Mouse (Mus musculus): ENCODE results near the gene Trpv4.
A peak's percentile ranks its signal among the peaks of the same experiment; 100 is the strongest.

Gene Trpv4

GRCm38 (mm10) chr5:114667228-114667856, 9.1 kb upstream of the Trpv4 start:
- peak; percentile 97 for DNase-seq

GRCm38 (mm10) chr5:114666659-114667058, 8.4 kb upstream of the Trpv4 start:
- DNase-seq, result no peak

GRCm38 (mm10) chr5:114664750-114665149, 6.5 kb upstream of the Trpv4 start:
- no peak for DNase-seq

DNA sequence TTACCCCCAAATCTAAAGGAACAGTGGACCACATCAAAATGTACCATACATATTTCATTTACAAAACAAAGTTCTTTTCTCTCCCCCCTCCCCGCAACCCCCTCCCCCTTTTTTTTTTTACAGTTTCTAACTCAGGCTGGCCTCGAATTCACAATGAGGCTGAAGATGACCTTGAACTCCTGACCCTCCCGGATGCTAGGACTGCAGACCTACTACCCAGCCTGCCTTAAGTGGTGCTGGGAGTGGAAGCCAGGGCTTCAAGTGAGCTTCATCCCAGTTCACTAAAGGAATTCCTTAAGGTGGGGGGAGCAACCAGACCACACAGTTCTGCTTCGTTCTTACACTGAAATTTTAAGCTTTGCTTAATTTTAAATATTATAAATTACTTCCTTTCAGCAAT, 5.9 kb upstream of the Trpv4 start:
- no peak for DNase-seq

DNA sequence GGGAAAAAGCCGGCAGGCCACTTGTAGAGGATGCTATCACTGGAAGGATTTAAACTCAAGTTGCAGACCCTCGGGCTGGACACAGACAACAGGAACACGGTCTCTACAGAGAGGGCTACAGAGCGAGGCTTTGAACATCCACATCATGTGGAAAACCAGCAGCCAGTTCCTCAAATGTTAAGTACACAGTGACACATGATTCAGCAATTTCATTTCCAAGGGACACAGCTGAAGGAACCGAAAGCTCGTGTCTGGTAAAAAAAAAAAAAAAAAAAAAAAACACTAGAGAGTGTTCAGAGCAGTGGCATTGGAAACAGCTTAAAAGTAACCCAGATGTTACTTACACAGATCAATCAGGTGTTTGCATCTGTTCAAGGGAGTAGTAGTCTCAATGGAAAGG, 2.8 kb upstream of the Trpv4 start:
- no peak for DNase-seq

GRCm38 (mm10) chr5:114657426-114657825, 795 bp downstream of the Trpv4 start:
- DNase-seq, result no peak

DNA sequence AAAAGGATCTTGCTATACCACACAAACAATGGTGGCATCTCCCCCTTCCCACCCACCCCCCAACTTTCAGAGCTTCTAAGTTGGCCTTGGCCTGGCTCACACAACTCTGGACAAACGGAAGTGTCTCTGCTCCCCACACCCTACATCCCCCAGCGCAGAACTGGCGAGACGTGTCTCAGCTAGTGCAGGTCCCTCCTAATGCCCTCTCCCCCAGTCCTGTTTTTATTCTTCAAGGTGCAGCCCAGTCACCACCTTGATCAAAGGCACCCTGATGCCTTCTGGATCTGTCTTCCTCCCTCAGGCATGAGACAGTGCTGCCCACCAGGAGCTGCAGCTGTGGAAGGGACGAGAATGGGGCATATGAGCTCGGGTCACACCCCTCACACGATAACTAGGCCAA, 1.9 kb downstream of the Trpv4 start:
- DNase-seq, result no peak

DNA sequence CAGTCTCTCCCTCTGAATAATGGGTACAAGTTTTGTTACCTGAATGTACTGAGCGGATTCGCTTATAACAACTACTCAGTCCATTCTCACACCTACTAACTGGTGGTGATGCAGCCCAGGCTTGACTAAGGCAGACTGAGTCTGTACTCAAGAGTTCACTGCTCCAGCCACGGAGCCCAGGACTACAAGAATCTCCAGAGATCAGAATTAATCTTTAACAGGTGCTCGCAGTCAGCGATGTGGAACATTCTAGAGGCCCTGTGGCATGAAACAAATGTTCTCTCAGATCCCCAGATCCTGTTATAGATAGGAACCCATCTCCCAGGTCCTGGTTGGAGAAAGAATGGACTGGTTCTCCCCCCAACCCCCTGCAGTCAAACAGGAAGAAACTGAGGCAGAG, 2.5 kb downstream of the Trpv4 start:
- DNase-seq, result no peak

DNA sequence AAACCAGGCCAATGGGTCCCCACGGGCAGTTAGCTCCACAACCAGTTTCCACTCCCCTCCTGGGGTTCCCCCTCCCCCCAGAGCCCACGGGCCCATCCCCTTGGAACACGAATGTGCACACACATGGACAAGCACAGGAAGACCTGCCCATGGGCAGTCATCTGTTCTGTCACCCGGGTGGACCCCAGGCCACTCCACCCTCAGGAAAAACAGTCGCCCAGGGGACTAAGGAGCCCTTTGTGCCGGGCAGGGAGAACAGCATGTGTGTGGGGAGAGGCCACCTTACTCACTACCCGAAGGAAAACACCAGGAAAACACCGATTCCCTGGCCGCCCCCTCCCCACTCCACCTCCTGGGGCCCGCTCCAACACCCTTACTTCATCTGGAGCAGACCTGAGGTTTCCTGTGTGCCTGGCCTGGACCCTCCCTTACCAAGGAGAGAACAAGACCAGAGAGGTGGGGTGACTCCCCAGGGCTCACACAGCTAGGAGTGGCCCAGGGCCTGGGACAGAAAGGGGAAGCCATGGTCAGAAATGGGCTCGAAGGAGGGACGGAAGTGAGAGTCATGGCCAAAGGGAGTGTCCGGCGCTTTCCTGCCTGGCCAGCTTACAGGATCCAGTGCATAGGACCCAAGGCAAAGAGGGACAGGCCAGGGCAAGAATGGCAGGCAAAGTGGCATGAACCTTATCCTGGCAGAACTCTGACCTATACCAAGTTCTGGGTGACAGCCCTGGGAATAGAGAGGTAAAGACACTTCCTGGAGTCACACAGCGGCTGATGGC, 4.4 kb downstream of the Trpv4 start:
- DNase-seq, result no peak

GRCm38 (mm10) chr5:114651449-114651848, 6.8 kb downstream of the Trpv4 start:
- DNase-seq, result no peak

GRCm38 (mm10) chr5:114651002-114651401, 7.2 kb downstream of the Trpv4 start:
- no peak for DNase-seq

DNA sequence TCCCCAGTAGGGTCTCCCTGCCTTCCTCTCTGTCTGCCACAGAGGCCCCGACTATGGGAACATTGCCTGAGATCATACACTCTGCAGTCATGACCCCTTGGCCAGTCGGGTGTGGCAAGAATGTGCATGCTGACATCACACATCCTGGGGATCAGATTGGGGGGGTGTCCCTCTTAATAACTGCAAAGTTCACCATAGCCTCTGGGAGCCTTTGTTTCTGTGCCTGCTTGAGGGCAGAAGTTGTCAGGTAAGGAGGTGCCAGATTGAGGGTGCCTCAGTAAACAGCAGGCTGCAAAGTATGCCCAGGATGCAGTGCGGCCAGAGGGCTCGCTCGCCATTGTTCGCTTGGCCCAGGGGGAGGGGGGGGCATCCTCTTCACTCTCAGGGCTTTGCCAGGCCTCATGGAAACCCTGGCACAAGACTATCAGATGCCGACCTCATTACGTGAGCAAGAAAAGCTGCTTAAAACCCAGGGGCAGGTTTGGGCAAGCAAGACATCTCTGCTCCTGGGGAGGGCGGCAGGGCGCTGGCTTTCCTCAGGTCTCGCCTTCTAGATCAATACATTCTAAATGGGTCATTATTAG, 9.4 kb downstream of the Trpv4 start:
- peak; percentile 69 for DNase-seq

DNA sequence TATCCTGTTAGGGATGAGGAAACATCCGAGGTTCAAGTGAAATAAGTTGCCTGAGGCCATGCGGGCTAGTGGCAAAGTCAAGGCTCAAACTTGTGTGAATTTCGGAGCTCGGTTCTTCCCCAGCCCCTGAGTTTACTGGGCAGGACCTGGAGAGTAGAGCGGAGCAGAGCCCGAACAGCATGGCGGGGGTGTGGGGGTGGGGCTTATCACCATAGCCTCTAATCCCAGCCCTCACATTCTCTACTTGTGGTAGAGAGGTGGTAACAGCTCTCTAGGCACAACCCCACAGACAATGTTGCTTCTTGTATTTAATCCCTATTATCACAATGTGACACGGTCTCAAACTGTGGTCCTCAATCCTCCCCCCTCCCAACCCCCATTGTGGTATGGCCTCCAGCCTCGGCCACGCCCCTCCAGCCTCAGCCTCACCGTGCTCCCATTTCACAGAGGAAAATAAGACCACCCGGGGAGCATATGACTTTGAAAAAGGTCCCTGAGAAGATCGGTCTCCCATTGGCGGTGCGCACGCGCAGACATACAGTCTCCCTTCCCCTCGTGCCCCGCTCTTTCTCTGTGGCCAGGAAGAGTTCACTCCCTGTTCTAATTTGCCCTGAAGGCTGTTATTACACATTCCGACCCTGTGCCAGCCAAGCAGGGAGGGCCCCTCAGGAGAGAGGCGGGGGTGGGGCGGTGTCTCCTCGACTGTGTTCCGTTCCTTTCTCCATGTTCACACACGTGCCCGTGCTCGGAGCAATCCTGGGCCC, 10.8 kb downstream of the Trpv4 start:
- peak; percentile 79 for DNase-seq

GRCm38 (mm10) chr5:114645916-114646315, 12.3 kb downstream of the Trpv4 start:
- no peak for DNase-seq

- no peak for DNase-seq
These were observed 13.3 kb downstream of the Trpv4 start for GRCm38 (mm10) chr5:114644918-114645317.

DNA sequence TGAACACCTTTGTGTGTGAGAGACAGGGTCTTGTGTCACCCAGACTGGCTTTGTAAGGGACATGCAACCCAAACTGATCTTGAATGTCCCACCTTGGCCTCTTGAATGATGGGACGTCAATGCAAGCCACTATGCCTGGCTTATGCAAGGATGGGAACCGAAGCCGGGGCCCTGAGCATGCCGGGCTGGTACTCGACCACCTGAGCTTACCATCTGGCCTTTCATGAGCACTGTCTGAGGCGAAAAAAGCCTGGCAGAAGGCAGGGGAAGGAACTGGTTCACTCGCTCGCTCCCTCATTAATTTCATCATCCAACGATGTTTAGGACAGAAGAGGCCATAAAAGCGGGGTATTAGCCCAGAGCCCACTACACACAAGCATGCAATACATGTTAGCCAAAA, 17.4 kb downstream of the Trpv4 start:
- no peak for DNase-seq

- DNase-seq, result no peak
These were observed 18.6 kb downstream of the Trpv4 start for GRCm38 (mm10) chr5:114639645-114639957.

DNA sequence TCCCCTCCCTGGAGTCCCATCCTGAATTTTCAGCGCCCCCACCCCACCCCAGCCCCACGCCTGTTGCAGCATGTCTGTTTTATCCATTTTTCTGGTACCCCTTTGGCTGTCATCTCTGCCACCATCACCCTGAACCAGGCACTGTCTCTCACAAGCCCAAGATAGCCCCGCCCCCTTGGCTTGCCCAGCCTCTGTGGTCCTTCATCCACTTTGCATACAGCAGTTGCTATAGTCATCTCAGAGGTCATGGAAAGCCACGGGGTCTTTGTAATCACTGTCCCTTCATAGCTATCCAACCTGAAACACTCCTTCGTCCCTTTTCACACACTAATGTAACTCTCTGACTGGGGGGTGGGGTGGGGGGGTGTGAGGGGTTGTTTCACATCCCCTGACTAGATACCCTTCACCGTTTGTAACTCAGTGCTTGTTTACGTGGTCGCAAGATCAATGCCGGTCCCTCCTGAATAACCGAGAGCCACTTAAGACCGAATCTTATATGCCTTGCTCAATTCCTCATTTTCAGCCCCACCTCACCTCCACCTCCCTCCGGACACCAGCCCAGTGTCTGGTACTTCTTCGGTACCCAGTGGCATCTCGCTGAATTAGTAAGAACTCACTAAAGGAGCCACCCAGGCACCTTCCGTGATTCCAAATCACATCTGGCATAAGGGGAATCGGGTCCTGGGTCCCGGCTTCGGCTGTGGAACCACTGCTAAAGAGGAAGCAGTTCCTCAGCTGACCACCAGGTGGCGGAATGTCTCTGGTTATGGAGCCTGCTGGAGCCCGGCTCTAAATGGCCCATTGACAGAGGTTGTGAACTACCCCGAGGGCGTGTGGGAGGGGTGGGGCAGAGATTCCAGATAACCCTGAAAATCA, 19.2 kb downstream of the Trpv4 start:
- DNase-seq, result peak; percentile 92

GRCm38 (mm10) chr5:114636091-114636490, 22.1 kb downstream of the Trpv4 start:
- DNase-seq, result no peak

DNA sequence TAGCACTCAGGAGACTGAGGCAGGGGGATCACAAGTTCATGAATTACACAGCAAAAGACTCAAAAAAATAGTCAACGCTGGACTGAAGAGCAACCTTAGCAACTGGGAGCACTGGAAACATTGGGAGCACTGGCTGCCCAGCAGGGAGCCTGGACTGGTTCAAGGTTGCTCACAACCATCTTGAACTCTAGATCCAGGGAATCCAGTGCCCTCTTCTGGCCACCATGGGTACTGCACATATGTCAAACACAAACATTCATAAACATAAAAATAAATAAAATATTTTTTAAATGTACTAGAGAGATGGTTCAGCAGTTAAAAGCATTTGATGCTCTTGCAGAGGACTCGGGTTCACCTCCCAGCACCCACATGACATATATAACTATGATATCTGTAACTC, 26.9 kb downstream of the Trpv4 start:
- DNase-seq, result peak; percentile 54

GRCm38 (mm10) chr5:114625590-114625989, 32.6 kb downstream of the Trpv4 start:
- peak; percentile 84 for DNase-seq

DNA sequence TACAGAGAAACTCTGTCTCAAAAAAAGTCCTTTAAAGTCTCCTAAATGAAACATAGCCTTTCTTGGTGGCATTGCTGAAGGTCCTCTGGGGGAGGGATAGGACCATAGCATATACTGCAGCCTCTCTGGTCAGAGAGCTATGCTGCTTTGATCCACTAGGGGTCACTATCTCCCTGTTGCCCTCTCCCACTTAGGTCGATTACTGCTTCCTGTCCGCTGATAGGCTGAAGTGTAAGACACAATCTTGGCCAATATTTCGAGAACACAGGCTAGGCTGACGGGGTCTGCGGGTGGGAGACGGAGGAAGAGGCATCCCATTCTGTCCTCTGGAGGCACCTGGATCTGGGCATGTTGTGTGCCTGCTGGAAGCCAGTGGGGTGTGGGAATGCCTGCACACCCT, 37.9 kb downstream of the Trpv4 start:
- peak; percentile 55 for DNase-seq

- DNase-seq, result peak; percentile 89
These were observed 39.4 kb downstream of the Trpv4 start for GRCm38 (mm10) chr5:114618851-114619250.
